In genomic region chr5:74535240-74536021, GRCm38 (mm10) we compare ENCODE assay signal across 8 mouse cellular contexts. TPM values are rescaled to one million over a fixed set of nuclear protein-coding genes. Genes with fewer than 3 reads are reported as not detected.
DNase-seq lines count a peak whose midpoint lies in the region; ATAC-seq lines count a peak whose summit lies in the region.

TSS of gene Fip1l1 (plus strand) at chr5:74535449.

- peak within 1 kb of the TSS; percentile 87 for H3K9ac ChIP-seq in hindbrain, embryonic 15.5 days

- H3K4me2 ChIP-seq in hindbrain, embryonic 15.5 days: peak within 1 kb of the TSS; percentile 60

- no peaks in the 10 kb centered on the region for H3K9me3 ChIP-seq in hindbrain, embryonic 15.5 days

- ATAC-seq in hindbrain, embryonic 15.5 days (ENCODE audit: low FRiP score, low read depth): peak; percentile 93

- peak; percentile 95 for DNase-seq in R1 (ENCODE audit: low read depth, low spot score)
- peak; percentile 95 to 97 for DNase-seq in cerebellum, postnatal 25 days
- DNase-seq in frontal cortex, postnatal 36 days (ENCODE audit: low spot score in 2 of 2): peak; percentile 89 to 91
- peak; percentile 76 for DNase-seq in left cerebral cortex, adult 11 months (ENCODE audit: low spot score)
- peak; percentile 92 to 94 for DNase-seq in lung, postnatal 4 days
- peak; percentile 92 for DNase-seq in retina, postnatal 7 days (ENCODE audit: low read depth, low spot score)
- peak; percentile 89 for DNase-seq in urinary bladder, adult 2 months (ENCODE audit: low spot score)

- H3K27me3 ChIP-seq in hindbrain, embryonic 15.5 days: no peaks in the 10 kb centered on the region

- H3K27ac ChIP-seq in hindbrain, embryonic 15.5 days (replicated peaks): peak within 1 kb of the TSS; percentile 90

- H3K4me1 ChIP-seq in hindbrain, embryonic 15.5 days (replicated peaks): peaks cover 38% of the 10 kb centered on the region

- H3K4me3 ChIP-seq in hindbrain, embryonic 15.5 days: peak within 1 kb of the TSS; percentile 78

- under 1% methylated on average over 72 of the region's 73 CpGs for WGBS in hindbrain, embryonic 15.5 days

- H3K36me3 ChIP-seq in hindbrain, embryonic 15.5 days: no peaks in the 10 kb centered on the region

RNA-seq across cellular contexts. Expression of gene Fip1l1, which starts in this region (rescaled TPM):
- polyA plus RNA-seq in hindbrain, embryonic 15.5 days (2015; fragmentation: Nextera tagmentation; extraction: Ambion mirVana): 72.2 and 72.3 TPM in 2 replicates
- 38.3 and 39.3 TPM in 2 replicates for polyA plus RNA-seq in urinary bladder, adult 2 months (2012; rRNA removed)

Comparison
In these comparisons a context has a peak if more than half of its experiments do, and no peak if none do; other contexts are left out.
1. Peak in every context shown above with its lines: DNase-seq, ATAC-seq, H3K4me3 ChIP-seq and H3K27ac ChIP-seq.